Mouse (Mus musculus) spleen, adult 2 months (tissue): ENCODE data around the gene Tmem189.

ENCODE experiments used
- CTCF ChIP-seq: fragments of 200-500 bp; IDR thresholded peaks from 2 replicates; pipeline ENCODE4 v1.5.1; 2011; ENCODE audit warnings: mild to moderate bottlenecking, inconsistent platforms; ENCODE audit not compliant: insufficient read depth, insufficient read length, insufficient replicate concordance; ENCODE audit errors: extremely low read depth
- POLR2A ChIP-seq: fragments of 200-500 bp; IDR thresholded peaks from 2 replicates; pipeline ENCODE4 v1.6.1; 2011; ENCODE audit warnings: low read depth, low read length, inconsistent platforms

DNA sequence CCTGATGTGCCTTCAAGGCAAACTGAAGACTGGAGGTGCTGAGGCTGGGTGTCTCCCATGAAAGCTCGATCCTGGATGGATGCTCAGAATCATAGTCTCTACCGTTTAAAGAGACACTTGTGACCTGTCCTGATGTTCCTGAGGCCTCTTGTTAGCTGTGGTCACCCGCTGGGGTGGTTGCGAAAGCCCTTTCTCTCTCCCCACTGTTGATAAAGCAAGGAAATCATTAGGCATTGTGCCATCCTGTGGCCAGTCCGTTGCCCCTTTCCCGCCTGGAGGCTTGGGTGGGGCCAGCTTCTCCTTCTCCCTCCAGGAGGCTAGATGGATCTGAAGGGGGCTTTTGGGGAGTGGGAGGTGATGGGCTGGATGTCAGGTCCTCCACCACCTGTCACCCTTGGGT is 21.0 kb upstream of the Tmem189 start:
- TF ChIP-seq CTCF (no peak), POLR2A (no peak)
